Mouse (Mus musculus) inflammation-experienced regulatory T-cells, adult 6 months (primary cell): ENCODE data around the gene Actr1a. TPM values are rescaled to one million over a fixed set of nuclear protein-coding genes. Genes with fewer than 3 reads are reported as not detected.

ENCODE experiments used
- ATAC-seq: one replicate; pipeline ENCODE4 v1.8.0; 2017
- polyA plus RNA-seq, 3 experiments: library from polyadenylated mRNA; unstranded; fragments of 100-300 nt; shearing (Covaris generic); gene quantifications; one replicate each; pipeline ENCODE4 v1.2.1; 2017

Actr1a gene
- polyA plus RNA-seq, 3 experiments from 2014 or later: 77.1 to 105 (median 78.0) TPM

DNA sequence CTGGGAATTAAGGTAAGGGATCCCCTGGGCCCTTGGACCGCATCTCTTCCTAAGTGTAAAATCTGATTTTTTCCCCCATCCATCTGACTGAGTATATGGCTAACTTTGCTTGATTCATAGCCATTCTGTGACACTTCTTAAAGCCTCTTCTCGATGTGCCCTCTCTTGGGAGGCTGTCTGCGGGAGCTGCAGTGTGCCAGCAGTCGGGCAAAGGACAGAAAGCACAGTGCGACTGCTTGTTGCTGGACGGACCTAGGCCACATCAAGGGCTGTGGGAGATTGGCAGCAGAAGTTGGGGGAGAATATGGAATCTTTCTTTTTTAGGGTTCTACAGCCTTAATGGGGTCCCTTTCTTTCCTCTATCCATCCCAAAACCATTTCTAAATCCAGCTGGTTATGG lies 3.8 kb upstream of the Actr1a start:
- no peak for ATAC-seq

GRCm38 (mm10) chr19:46398401-46398800 lies 2.9 kb upstream of the Actr1a start:
- ATAC-seq: no peak

DNA sequence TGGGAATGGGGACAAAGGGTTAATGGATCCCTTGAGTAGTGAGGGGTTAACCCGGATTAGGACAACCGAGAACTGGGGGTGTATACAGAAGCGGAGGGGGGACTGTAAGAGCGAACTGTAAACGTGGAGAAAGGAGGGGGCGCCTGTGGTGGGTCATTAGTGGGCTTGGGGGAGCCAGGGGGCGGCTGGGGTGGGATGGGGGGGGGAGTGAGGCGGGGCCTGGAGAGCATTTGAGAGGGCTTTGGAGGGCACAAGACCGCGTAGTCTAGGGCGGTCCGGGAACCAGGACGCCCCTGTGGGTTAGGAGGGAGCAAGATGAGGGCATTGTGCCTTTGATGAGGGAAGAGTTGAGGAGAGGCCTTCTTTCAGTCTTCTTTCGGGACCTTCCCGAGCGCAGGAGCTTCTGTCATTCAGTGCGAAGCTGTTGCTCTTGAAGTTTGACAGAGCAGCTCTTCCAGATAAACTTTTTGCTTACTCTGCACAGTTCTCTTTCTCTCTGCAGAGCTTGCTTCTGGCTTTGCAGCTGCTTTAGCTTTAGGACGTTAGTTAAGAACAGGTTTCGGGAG lies 2.0 kb upstream of the Actr1a start:
- no peak for ATAC-seq

DNA sequence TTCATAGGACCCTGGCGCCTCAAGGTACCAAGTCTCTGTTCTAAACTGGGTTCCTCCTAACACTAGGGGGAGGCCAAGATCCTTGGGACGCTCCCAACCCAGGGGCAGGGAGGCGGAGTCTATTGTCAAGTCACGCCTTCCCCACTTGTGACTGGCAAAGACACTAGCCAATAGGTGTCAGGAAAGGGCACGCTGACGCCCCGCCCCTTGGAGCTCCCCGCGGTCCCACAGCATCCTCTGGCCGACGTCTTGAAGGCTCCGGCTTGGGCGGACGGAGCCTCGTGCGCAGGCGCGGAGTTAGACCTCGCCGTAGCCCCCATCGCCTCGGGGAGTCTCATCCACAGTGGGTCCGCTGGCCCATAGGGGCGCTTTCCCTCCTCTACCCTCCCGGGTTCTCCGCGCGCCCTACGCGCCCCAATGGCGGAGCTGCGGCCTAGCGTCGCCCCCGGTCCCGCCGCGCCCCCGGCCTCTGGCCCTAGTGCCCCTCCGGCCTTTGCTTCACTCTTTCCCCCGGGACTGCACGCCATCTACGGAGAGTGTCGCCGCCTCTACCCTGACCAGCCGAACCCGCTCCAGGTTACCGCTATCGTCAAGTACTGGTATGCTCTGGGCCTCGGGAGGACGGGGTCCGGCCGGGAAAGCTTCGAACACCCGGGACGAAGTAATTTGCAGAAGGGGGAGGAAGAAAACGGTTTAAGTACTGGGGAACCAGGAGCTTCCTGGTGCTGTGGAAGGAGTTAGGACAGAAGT lies 1.3 kb upstream of the Actr1a start, which contains the start of gene Sufu:
TSS of gene Sufu (plus strand) at position 211 of the 750 bp plus-strand sequence.
- ATAC-seq: peak; percentile 83

- no peak for ATAC-seq
Observed at GRCm38 (mm10) chr19:46396109-46396508, 561 bp upstream of the Actr1a start.

DNA sequence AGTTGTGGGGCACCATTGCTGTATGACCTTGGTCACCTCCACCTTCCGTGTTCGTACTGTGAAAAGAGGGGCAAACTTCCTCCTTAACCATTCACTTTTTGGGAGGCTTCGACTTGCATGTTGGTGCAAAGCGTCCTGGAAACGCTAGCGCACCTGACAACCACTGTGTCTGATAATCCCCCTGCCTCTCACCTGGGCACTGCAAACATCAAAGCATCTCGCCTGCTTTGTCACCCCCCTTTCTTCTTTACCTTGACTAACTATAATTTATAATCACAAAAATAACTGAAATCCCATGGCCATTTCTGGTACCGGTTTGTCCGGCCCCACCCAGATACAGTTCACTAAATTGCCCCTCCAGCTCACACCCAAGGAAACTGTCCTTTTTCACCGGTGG lies 838 bp downstream of the Actr1a start:
- no peak for ATAC-seq

- no peak for ATAC-seq
Observed at GRCm38 (mm10) chr19:46392018-46392417, 3.5 kb downstream of the Actr1a start.

- no peak for ATAC-seq
Observed at GRCm38 (mm10) chr19:46389872-46390271, 5.7 kb downstream of the Actr1a start.

DNA sequence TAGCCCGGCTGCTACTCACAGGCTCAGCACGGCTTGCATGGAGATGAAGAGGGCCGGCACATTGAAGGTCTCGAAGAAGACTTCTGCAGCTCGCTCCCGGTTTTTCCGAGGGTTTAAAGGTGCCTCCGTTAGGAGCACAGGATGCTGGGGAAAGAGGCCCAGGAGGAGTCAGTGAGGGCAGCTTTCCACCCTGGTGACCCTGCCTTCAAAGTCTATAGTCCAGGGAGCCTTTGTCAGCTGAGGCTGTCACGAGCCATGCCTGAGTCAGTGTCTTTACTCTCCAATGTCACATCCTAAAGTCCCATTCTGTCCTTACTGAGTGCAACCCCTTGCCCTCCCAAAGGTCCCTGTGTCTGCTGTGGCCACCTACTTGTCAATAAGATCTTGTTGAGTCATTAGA lies 13.3 kb downstream of the Actr1a start:
- no peak for ATAC-seq

- ATAC-seq: no peak
Observed at GRCm38 (mm10) chr19:46375891-46376290, 19.7 kb downstream of the Actr1a start.

GRCm38 (mm10) chr19:46375489-46375888 lies 20.1 kb downstream of the Actr1a start:
- no peak for ATAC-seq

GRCm38 (mm10) chr19:46374477-46375088 lies 21.0 kb downstream of the Actr1a start:
- no peak for ATAC-seq

GRCm38 (mm10) chr19:46369204-46369603 lies 26.3 kb downstream of the Actr1a start:
- ATAC-seq: no peak

DNA sequence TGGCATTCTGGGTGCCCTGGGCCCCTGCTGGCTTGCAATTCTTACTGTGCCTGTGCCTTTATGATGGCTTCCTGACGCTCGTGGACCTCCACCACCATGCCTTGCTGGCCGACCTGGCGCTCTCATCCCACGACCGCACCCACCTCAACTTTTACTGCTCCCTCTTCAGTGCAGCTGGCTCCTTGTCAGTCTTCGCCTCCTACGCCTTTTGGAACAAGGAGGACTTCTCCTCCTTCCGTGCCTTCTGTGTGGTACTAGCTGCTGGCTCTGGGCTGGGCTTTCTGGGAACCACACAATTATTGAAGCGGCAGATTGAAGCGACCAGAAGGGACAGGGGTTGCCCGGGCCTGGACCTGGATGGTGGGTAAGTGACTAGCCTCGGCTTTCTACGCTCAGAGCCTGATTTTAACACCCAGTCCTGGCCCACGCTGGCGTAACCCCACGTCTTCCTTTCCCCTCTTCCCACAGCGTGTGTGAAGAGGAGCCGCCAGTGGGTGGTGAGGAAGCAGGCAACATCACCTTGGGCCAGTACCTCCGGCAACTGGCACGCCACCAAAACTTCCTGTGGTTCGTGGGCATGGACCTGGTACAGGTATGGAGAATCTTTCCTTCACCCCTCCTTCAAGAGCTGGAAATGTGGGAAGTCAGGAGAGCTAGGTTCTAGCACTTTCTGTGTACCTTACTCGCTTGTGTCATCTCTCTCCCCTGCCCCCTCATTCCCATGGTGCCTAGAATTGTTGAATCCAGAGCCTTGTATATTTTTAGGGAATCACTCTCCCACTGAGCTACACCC lies 27.6 kb downstream of the Actr1a start:
- ATAC-seq: no peak

- no peak for ATAC-seq
Observed at GRCm38 (mm10) chr19:46363294-46364009, 32.1 kb downstream of the Actr1a start.

GRCm38 (mm10) chr19:46362104-46362503 lies 33.4 kb downstream of the Actr1a start:
- no peak for ATAC-seq

- ATAC-seq: no peak
Observed at GRCm38 (mm10) chr19:46358381-46358780, 37.2 kb downstream of the Actr1a start.

- no peak for ATAC-seq
Observed at GRCm38 (mm10) chr19:46357344-46358280, 37.9 kb downstream of the Actr1a start.

GRCm38 (mm10) chr19:46356701-46357138 lies 38.8 kb downstream of the Actr1a start:
- ATAC-seq: peak; percentile 95

DNA sequence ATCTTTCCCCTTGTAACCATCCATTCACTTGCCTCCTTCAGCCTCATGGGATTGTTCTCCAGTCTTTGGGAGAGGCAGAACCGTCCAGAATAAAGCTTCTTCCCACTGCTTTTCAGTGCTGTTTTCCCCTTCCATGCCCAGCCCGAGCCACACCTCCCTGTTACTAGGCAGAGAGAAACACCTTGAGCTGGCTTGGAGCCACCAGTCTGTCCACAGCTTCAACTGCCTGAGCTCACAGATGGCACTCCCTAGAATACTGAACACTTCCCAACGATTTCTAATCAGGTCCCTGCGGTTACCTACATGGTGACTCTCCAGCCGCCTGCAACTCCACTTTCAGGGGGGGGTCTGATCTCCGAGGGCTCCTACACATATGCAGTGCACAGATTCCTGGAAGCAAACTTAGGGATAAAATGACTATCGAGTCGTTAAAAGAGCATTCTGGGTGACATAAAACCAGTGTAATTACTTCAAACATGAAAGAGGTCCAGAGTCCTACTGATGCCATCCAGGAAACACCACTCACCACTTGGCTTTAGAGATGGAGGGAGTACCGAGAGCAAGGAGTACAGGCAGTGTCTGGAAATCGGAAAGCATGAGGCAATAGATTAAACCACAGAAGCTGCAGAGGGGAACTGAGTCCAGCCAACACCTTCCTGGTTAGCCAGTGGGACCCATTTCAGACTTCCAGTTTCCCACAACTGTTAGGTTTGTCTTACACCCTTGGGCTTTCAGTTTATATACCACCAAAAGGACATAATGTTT lies 45.2 kb downstream of the Actr1a start, which contains the start of gene 2310034G01Rik:
TSS of gene 2310034G01Rik (minus strand) at position 135 of the 765 bp plus-strand sequence.
- ATAC-seq: no peak
